ENCODE assay signal across 15 mouse cellular contexts in the genomic region with DNA sequence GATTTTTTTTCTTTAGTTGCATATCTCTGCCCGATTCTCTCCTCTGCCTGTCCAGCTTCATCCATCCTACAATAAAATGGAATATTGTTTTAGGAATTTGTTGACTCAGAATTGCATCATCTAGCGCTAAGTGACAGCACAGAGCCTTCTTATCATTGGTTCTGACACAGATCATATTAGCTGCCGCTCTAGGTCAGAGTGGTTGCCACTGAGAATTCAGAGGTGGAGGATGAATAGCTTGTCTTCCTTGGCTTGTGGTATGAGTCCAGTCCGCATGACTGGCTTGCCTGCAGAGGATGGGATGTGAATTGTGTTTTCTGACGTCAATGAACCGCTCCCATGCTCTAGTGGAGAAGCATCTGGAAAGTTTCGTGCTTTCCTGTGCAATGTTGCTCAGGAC.
DNase-seq lines count a peak whose midpoint lies in the region; TF ChIP-seq lines count a peak whose summit lies in the region.
"Had no signal": no experiment of that assay in that cellular context is flagged by ENCODE, and none has a peak within 500 bp of the region (broad histone marks: within the 10 kb centered on the region; RNA-seq: fewer than 3 reads in every experiment).

No protein-coding gene starts in this region.

- intact Hi-C loops in gastrocnemius, postnatal 14 days (cut with DNase I; ENCODE audit: low total_unique reads), result no loop called here
- intact Hi-C loops in heart, postnatal 25 days (cut with DNase I), result loop anchor here (10.0 kb wide), 1 partner anchor 414 kb away; no protein-coding TSS in a partner anchor

- no peak for TF ChIP-seq CTCF in liver, adult 2 months (IDR thresholded peaks at IDR 0.05; ENCODE audit: low read depth, low read length)

- peak; percentile 16 for DNase-seq in gastrocnemius, adult 18-20 months (ENCODE audit: low spot score)
- DNase-seq in gastrocnemius, postnatal 14 days, result no peak
- peak; percentile 22 for DNase-seq in liver, adult 2 months (ENCODE audit: extremely low read depth, low read depth, low spot score)
- DNase-seq in liver, result no peak
- DNase-seq in heart, postnatal 25 days (ENCODE audit: low spot score), result peak; percentile 29
- DNase-seq in retina, postnatal 1 day, result peak; percentile 31
- no peak for DNase-seq in thymus, postnatal 4 days
- no peak for DNase-seq in layer of hippocampus, postnatal 25 days (ENCODE audit: extremely low spot score in 1 of 2, low spot score in 1 of 2)
- DNase-seq: cerebellum, adult 11-12 months; forebrain, postnatal 0 days; gastrocnemius, postnatal 25 days; right cerebral cortex, adult 18-20 months had no signal

- peaks cover 2% of the 10 kb centered on the region for H3K4me1 ChIP-seq in liver, adult 2 months (ENCODE audit: control insufficient read depth, insufficient read depth, low read length)
- H3K4me1 ChIP-seq: embryonic facial prominence, embryonic 15.5 days; intestine, embryonic 15.5 days had no signal

- no peaks in the 10 kb centered on the region for H3K27me3 ChIP-seq in liver, adult 2 months (ENCODE audit: control insufficient read depth, insufficient read depth, low read length)
- H3K27me3 ChIP-seq: embryonic facial prominence, embryonic 15.5 days; intestine, embryonic 15.5 days had no signal

- no peak overlapping the region for H3K9ac ChIP-seq in liver, adult 2 months (ENCODE audit: low read depth, low read length)
- H3K9ac ChIP-seq: embryonic facial prominence, embryonic 15.5 days; forebrain, postnatal 0 days; intestine, embryonic 15.5 days; liver, embryonic 14.5 days had no signal

- H3K79me2 ChIP-seq in liver, adult 2 months (ENCODE audit: control insufficient read depth, insufficient read depth, low read length), result no peaks in the 10 kb centered on the region

- H3K27ac ChIP-seq in liver, adult 2 months (replicated peaks; ENCODE audit: insufficient read depth, low read depth, low read length), result no peak overlapping the region
- H3K27ac ChIP-seq: embryonic facial prominence, embryonic 15.5 days; intestine, embryonic 15.5 days; liver, embryonic 14.5 days had no signal

- TF ChIP-seq POLR2A in liver, adult 2 months (IDR thresholded peaks at IDR 0.05; ENCODE audit: extremely low read depth, insufficient read depth, low read length), result no peak

- H3K36me3 ChIP-seq in liver, adult 2 months (ENCODE audit: control insufficient read depth, insufficient read depth, low read length), result no peaks in the 10 kb centered on the region
- H3K36me3 ChIP-seq: embryonic facial prominence, embryonic 15.5 days; intestine, embryonic 15.5 days had no signal

- H3K4me3 ChIP-seq in liver, adult 2 months (ENCODE audit: insufficient read depth, low read depth, low read length), result no peak overlapping the region
- H3K4me3 ChIP-seq: embryonic facial prominence, embryonic 15.5 days; intestine, embryonic 15.5 days had no signal

- WGBS in liver, adult 2 months, result 63% methylated on average over 7 of the region's 7 CpGs

Comparison
In these comparisons a context has a peak if more than half of its experiments do, and no peak if none do; other contexts are left out.
1. DNase-seq: peak in gastrocnemius, adult 18-20 months (single experiment), liver, adult 2 months (single experiment), heart, postnatal 25 days (single experiment) and retina, postnatal 1 day (single experiment); none in gastrocnemius, postnatal 14 days (single experiment), liver (single experiment), thymus, postnatal 4 days (single experiment) and layer of hippocampus, postnatal 25 days (0 of 2).